Mouse (Mus musculus) heart, embryonic 10.5 days (tissue): ENCODE results near the gene Cdc34. TPM values are rescaled to one million over a fixed set of nuclear protein-coding genes. Genes with fewer than 3 reads are reported as not detected.

ENCODE experiments used
- DNase-seq: peaks from one replicate; pipeline ENCODE4 v3.0.0-alpha.2; 2017; ENCODE audit warnings: low spot score
- H3K27ac ChIP-seq: fragments of 300-500 bp; sonication (generic); 2 replicates; pipeline ENCODE4 v1.5.1; 2016; ENCODE audit warnings: mild to moderate bottlenecking
- H3K27me3 ChIP-seq: fragments of 300-500 bp; sonication (generic); 2 replicates; pipeline ENCODE4 v1.6.1; 2016; ENCODE audit warnings: mild to moderate bottlenecking; ENCODE audit not compliant: poor library complexity, insufficient read depth, severe bottlenecking
- H3K36me3 ChIP-seq: fragments of 300-500 bp; sonication (generic); 2 replicates; pipeline ENCODE4 v1.6.1; 2016; ENCODE audit warnings: mild to moderate bottlenecking, moderate library complexity
- H3K4me1 ChIP-seq: fragments of 300-500 bp; sonication (generic); 2 replicates; pipeline ENCODE4 v1.6.1; 2016; ENCODE audit warnings: mild to moderate bottlenecking
- H3K4me3 ChIP-seq: fragments of 300-500 bp; sonication (generic); 2 replicates; pipeline ENCODE4 v1.5.1; 2016; ENCODE audit warnings: mild to moderate bottlenecking, moderate library complexity
- H3K9me3 ChIP-seq: fragments of 300-500 bp; sonication (generic); 2 replicates; pipeline ENCODE4 v1.6.1; 2016; ENCODE audit warnings: mild to moderate bottlenecking, moderate library complexity
- WGBS: fragments of 180-500 bp; shearing (Covaris S2); methylation state at CpG from one replicate; pipeline ENCODE4 v1.1.7; 2016; 5-methylcytosine and 5-hydroxymethylcytosine counted together
- polyA plus RNA-seq: library from polyadenylated mRNA; unstranded; fragments of >200 nt; fragmentation: Nextera tagmentation; extraction: Ambion mirVana; gene quantifications from 2 replicates; pipeline ENCODE4 v1.2.1, GENCODE M21; 2016

The Cdc34 gene
- polyA plus RNA-seq, 1 experiment from 2014 or later: 188 TPM

GRCm38 (mm10) chr10:79705951-79706350 is 24.0 kb downstream of the Cdc34 start:
- Histone ChIP-seq H3K9me3 (no peaks in the 10 kb centered on the region), H3K36me3 (peaks cover 49% of the 10 kb centered on the region), H3K4me1 (peaks cover 74% of the 10 kb centered on the region), H3K4me3 (peak overlapping the region; percentile 74), H3K27me3 (no peaks in the 10 kb centered on the region), H3K27ac (peak overlapping the region; percentile 95)
- peak; percentile 93 for DNase-seq
- 55% methylated on average over 5 of the region's 5 CpGs for WGBS

GRCm38 (mm10) chr10:79706406-79707094 is 24.6 kb downstream of the Cdc34 start:
- Histone ChIP-seq H3K27me3 (no peaks in the 10 kb centered on the region), H3K36me3 (peaks cover 55% of the 10 kb centered on the region), H3K9me3 (no peaks in the 10 kb centered on the region), H3K4me3 (peak overlapping the region; percentile 74), H3K4me1 (peaks cover 74% of the 10 kb centered on the region), H3K27ac (peak overlapping the region; percentile 95; the same call in 1 of the 2 replicates)
- WGBS: 78% methylated on average over 5 of the region's 5 CpGs
- DNase-seq: no peak

- no peaks in the 10 kb centered on the region for H3K27me3 ChIP-seq
- no peak for DNase-seq
- H3K36me3 ChIP-seq: peaks cover 61% of the 10 kb centered on the region
- peaks cover 73% of the 10 kb centered on the region for H3K4me1 ChIP-seq
- peak overlapping the region; percentile 74 for H3K4me3 ChIP-seq
- no peaks in the 10 kb centered on the region for H3K9me3 ChIP-seq
- 69% methylated on average over 1 of the region's 1 CpGs for WGBS
- H3K27ac ChIP-seq: peak overlapping the region; percentile 95
These were observed 25.2 kb downstream of the Cdc34 start for GRCm38 (mm10) chr10:79707162-79707561.

- H3K4me1 ChIP-seq: peaks cover 78% of the 10 kb centered on the region
- 47% methylated on average over 4 of the region's 4 CpGs for WGBS
- peak overlapping the region; percentile 74 for H3K4me3 ChIP-seq
- H3K27me3 ChIP-seq: no peaks in the 10 kb centered on the region
- no peak for DNase-seq
- no peak overlapping the region for H3K27ac ChIP-seq
- H3K36me3 ChIP-seq: peaks cover 62% of the 10 kb centered on the region
- no peaks in the 10 kb centered on the region for H3K9me3 ChIP-seq
These were observed 25.8 kb downstream of the Cdc34 start for GRCm38 (mm10) chr10:79707759-79708158.

GRCm38 (mm10) chr10:79708668-79709067 is 26.7 kb downstream of the Cdc34 start:
- 85% methylated on average over 21 of the region's 21 CpGs for WGBS
- Histone ChIP-seq H3K27me3 (peaks cover under 1% of the 10 kb centered on the region; the same call in 1 of the 2 replicates), H3K36me3 (peaks cover 62% of the 10 kb centered on the region), H3K4me3 (peak overlapping the region; percentile 22), H3K4me1 (peaks cover 76% of the 10 kb centered on the region), H3K27ac (peak overlapping the region; percentile 54), H3K9me3 (no peaks in the 10 kb centered on the region)
- DNase-seq: no peak

- H3K4me1 ChIP-seq: peaks cover 75% of the 10 kb centered on the region
- peak; percentile 94 for DNase-seq
- peaks cover 62% of the 10 kb centered on the region for H3K36me3 ChIP-seq
- 18% methylated on average over 7 of the region's 7 CpGs for WGBS
- H3K9me3 ChIP-seq: no peaks in the 10 kb centered on the region
- peak overlapping the region; percentile 22 for H3K4me3 ChIP-seq
- peak overlapping the region; percentile 54 for H3K27ac ChIP-seq
- peaks cover 7% of the 10 kb centered on the region; the same call in 1 of the 2 replicates for H3K27me3 ChIP-seq
These were observed 27.3 kb downstream of the Cdc34 start for GRCm38 (mm10) chr10:79709307-79709706.

- 76% methylated on average over 1 of the region's 1 CpGs for WGBS
- Histone ChIP-seq H3K9me3 (peaks cover 3% of the 10 kb centered on the region; the same call in 1 of the 2 replicates), H3K27me3 (peaks cover 33% of the 10 kb centered on the region), H3K27ac (no peak overlapping the region), H3K4me1 (peaks cover 64% of the 10 kb centered on the region), H3K36me3 (peaks cover 51% of the 10 kb centered on the region), H3K4me3 (no peak overlapping the region)
- DNase-seq: no peak
These were observed 30.0 kb downstream of the Cdc34 start for GRCm38 (mm10) chr10:79712029-79712428.

GRCm38 (mm10) chr10:79712499-79713126 is 30.6 kb downstream of the Cdc34 start:
- H3K27ac ChIP-seq: no peak overlapping the region
- peaks cover 39% of the 10 kb centered on the region for H3K27me3 ChIP-seq
- peaks cover 3% of the 10 kb centered on the region; the same call in 1 of the 2 replicates for H3K9me3 ChIP-seq
- H3K4me3 ChIP-seq: no peak overlapping the region
- H3K36me3 ChIP-seq: peaks cover 45% of the 10 kb centered on the region
- peak; percentile 95 for DNase-seq
- WGBS: 16% methylated on average over 4 of the region's 6 CpGs
- peaks cover 64% of the 10 kb centered on the region for H3K4me1 ChIP-seq

- Histone ChIP-seq H3K27ac (no peak overlapping the region), H3K4me3 (no peak overlapping the region), H3K27me3 (peaks cover 45% of the 10 kb centered on the region)
These were observed 31.2 kb downstream of the Cdc34 start for GRCm38 (mm10) chr10:79713163-79713562.

GRCm38 (mm10) chr10:79714996-79715395 is 33.0 kb downstream of the Cdc34 start:
- Histone ChIP-seq H3K36me3 (peaks cover 22% of the 10 kb centered on the region), H3K9me3 (peaks cover 3% of the 10 kb centered on the region; the same call in 1 of the 2 replicates), H3K4me1 (peaks cover 45% of the 10 kb centered on the region), H3K27ac (no peak overlapping the region), H3K4me3 (no peak overlapping the region), H3K27me3 (peaks cover 63% of the 10 kb centered on the region)
- DNase-seq: no peak
- WGBS: 63% methylated on average over 4 of the region's 4 CpGs

More at GRCm38 (mm10) chr10:79713163-79713562, 31.2 kb downstream of the Cdc34 start:
- DNase-seq: peak; percentile 77
- Histone ChIP-seq H3K9me3 (peaks cover 3% of the 10 kb centered on the region; the same call in 1 of the 2 replicates), H3K36me3 (peaks cover 40% of the 10 kb centered on the region), H3K4me1 (peaks cover 64% of the 10 kb centered on the region)
- WGBS: 42% methylated on average over 1 of the region's 1 CpGs

GRCm38 (mm10) chr10:79716254-79716987 is 34.4 kb downstream of the Cdc34 start, which contains the start of gene Hcn2:
Hcn2 (plus strand) TSS chr10:79716634.
- Histone ChIP-seq H3K27ac (0 out of 2 replicates have a peak within 1 kb of the TSS, but pooled peaks have one; percentile 2), H3K4me3 (peak within 1 kb of the TSS; percentile 76), H3K27me3 (peaks cover 71% of the 10 kb centered on the region), H3K4me1 (peaks cover 31% of the 10 kb centered on the region), H3K9me3 (peaks cover 3% of the 10 kb centered on the region; the same call in 1 of the 2 replicates), H3K36me3 (peaks cover 8% of the 10 kb centered on the region)
- 2% methylated on average over 85 of the region's 91 CpGs for WGBS
- DNase-seq: no peak

GRCm38 (mm10) chr10:79716988-79717355 is 35.0 kb downstream of the Cdc34 start:
- peaks cover 3% of the 10 kb centered on the region; the same call in 1 of the 2 replicates for H3K9me3 ChIP-seq
- H3K4me3 ChIP-seq: peak overlapping the region; percentile 76
- H3K27me3 ChIP-seq: peaks cover 71% of the 10 kb centered on the region
- 1% methylated on average over 43 of the region's 44 CpGs for WGBS
- peaks cover 2% of the 10 kb centered on the region for H3K36me3 ChIP-seq
- H3K4me1 ChIP-seq: peaks cover 27% of the 10 kb centered on the region
- H3K27ac ChIP-seq: no peak overlapping the region
- no peak for DNase-seq
